Mouse (Mus musculus): ENCODE measurements at regions not wholly inside any gene's neighbourhood (a gene's known extent, or its start where the extent isn't known, plus 50 kb on each side); places are given as distances from the start of the nearest gene placed in this dataset.
"Not testable (repeated sequence)": the region's sequence is repeated elsewhere in the genome, so short reads cannot be mapped to it uniquely, and the experiment has no call there.

DNA sequence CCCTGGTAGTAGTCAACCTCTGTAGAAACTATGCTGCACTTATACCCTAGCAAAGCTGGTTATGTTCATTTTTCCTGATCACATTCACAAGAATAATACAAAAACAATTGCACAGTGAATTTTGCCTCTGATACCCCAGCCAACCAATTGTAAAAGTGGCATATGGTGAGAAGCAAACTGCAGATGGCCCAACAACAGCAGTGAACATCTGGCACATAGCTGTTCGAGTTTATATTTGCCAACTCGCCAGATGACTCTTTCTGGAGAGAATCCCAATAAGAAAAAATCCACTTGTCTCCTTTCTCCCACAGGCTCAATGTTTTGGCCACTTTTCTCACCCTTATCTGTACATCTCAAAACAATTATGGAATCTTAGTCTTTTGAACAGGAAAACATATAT, 196.5 kb upstream of the Grik2 start:
- peak; percentile 1 to 4 for DNase-seq (ENCODE audit: low spot score in 2 of 2)

DNA sequence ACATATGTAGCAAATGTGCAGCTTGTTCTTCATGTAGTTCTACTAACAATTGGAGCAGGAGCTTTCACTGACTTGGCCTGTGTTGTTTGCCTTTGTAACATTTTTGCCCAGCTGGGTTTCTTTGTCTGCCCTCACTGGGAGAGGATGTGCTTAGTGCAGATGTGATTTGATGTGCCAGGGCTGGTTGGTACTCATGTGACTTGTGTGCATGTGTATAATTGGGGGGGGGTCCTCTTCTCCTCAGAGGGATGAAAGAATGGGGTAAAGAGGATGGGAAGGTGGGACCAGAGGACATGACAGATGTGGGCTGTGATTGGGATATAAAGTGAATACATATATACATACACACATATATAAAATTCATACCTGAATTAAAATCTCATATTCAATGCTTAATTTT, 163.9 kb upstream of the Grik2 start:
- no peak for DNase-seq (ENCODE audit: low spot score in 2 of 2)

DNA sequence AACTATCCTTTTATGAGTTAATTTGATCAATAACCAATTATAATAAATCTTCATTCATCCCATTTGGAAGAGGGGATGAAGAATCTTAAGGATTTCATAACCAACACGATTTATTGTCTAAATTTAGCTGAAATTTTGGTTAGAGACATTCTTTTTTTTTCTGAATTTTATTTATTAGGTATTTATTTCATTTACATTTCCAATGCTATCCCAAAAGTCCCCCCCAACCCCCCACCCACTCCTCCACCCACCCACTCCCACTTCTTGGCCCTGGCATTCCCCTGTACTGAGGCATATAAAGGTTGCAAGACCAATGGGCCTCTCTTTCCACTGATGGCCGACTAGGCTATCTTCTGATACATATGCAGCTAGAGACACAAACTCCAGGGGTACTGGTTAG, 148.7 kb upstream of the Grik2 start:
- DNase-seq (ENCODE audit: low spot score in 2 of 2): not testable (repeated sequence)

DNA sequence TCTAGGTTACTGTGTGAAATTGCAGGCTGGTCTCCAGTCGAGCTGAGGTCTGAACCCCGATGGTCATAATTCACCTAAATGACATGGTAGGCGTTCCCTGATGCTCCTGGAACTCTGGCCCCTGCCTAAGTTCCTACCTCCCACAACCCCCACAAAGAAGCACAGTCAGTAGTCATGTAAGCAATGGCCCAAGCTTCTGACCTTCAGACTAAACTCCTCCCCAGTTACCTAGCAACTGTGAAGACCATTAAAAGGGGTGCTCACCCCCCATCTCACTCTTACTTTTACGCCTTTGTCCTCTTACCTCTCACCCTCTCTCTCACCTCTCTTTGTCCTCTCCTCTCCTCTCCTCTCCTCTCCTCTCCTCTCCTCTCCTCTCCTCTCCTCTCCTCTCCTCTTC, 120.6 kb upstream of the Grik2 start:
- DNase-seq (ENCODE audit: low spot score in 2 of 2): not testable (repeated sequence)

DNA sequence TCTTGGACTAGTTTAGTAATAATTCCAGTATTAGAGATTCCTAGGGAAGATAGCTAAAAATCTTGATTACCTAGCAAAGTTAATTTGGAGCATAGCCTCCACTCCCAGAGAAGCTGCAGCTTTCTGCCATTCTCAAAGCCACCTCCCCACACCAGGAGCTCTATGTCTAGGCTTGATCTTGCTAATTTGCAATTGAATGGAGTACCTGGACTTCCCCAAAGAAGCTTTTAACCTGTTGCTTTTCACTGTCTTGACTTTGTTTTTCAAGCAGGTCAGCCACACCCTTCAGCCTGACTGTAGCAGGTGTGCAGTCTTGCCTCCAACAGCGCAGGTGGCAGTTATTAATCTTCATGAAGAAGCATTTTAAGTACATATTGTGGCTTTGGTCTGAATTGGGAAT, 119.6 kb upstream of the Grik2 start:
- DNase-seq (ENCODE audit: low spot score in 2 of 2): not testable (repeated sequence)

DNA sequence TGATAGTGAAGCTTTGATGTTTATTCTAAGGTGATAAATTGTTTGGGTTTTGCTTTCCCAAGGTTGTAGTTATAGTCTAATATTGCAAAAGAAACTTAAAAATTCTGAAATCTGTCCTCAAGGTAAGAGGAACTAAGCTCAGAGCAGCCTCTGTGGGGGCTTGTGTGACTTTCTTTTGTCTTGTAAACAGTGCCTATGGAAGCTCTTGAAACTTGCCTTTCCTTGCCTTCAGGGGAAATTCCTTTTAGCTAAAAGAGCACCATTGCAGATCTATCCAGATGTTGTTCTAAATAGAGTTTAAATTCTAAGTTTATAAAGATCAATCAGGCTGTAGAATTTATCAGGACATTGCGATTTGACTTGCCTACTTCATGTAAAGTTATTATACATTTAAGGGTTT, 116.1 kb upstream of the Grik2 start:
- not testable (repeated sequence) for DNase-seq (ENCODE audit: low spot score in 2 of 2)

DNA sequence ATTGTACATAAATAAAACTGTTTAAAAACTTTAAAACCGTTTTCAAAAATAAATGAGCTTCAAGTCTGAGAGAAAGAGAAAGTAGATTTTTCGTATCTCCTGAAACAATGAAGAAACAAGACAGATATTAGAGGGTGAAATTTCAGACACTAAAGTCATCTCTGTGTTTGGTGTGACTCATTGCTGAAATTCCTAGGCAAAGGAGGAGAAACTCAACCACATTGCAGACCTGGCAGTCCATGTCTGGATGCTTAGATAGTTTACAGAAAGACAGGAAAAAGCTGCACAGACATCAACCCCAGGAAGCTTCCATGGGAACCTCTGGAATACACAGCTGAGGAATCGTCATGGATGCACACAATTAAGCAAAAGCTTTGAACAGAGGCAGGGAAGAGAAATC, 106.9 kb upstream of the Grik2 start:
- DNase-seq (ENCODE audit: low spot score in 2 of 2): no peak

DNA sequence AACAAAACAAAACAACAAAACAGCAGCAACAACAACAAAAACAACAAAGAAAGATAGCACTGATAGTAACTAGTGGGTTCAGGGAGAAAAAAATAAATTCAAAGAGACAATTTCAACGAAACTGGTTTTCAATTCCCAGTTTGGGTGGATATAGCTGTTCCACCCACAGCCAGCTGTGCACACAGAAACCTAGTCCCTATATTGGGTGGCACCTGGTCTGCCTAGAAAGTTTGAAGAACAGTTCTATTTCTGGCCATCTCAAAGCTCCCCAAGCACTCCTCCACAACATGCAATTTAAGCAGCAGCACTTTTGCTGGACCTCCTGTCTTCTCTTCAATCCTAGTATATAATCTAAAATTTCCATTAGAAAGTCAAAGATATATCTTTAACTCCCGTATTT, 95.5 kb upstream of the Grik2 start:
- peak; percentile 7 to 47 for DNase-seq (ENCODE audit: low spot score in 2 of 2)

DNA sequence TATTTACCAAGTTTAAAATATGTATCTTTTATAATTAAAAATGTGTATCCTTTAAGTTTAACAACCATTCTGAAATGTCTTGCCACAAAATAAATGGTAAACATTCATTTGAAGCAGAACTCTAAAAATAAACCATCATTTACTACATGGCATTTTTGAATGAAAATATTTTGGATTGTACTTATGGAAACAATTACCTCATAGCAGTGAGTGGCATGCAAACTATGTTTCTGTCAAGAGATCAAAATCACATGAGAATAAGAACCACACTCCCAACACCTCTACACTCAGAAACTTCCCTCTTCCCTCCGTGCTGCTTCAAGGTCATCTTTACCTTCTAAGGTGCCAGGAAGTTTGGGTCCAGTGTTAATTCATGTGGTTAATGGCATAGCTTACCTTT, 94.9 kb upstream of the Grik2 start:
- DNase-seq (ENCODE audit: low spot score in 2 of 2): no peak

DNA sequence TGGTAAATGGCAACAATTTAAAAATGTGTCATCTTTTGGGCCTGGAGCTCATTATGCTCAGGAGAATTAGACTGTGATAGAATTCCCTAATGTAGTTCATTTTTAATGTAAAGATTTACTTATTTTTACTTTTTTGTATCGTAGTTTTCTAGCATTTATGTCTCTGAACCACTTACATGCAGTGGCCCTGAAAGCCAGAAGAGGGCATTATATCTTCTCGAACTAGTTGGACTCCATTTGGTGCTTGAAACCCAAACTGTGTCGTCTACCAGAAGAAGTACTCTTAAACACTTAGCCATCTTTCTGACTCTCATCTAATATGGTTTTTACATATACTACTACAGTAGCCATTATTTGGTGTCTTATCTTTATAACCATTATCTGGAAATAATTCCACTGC, 75.2 kb upstream of the Grik2 start:
- DNase-seq (ENCODE audit: low spot score in 2 of 2): no peak

DNA sequence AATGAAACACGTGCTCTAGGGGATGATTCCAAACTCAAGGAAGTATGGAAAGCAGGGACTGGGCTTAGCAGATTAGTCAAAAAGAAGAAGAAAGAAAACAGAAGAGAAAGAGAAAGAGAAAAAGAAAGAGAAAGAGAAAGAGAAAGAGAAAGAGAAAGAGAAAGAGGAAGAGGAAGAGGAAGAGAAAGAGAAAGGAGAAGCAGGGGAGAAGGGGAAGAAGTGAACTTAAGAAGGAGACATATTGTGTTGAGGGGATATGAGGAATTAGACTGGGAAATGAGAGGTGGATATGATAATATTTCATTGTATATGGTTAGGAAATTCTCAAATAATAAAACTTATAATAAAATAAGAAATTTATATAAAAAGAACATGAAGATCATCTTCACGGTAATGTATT, 59.1 kb upstream of the Grik2 start:
- no peak for DNase-seq (ENCODE audit: low spot score in 2 of 2)

DNA sequence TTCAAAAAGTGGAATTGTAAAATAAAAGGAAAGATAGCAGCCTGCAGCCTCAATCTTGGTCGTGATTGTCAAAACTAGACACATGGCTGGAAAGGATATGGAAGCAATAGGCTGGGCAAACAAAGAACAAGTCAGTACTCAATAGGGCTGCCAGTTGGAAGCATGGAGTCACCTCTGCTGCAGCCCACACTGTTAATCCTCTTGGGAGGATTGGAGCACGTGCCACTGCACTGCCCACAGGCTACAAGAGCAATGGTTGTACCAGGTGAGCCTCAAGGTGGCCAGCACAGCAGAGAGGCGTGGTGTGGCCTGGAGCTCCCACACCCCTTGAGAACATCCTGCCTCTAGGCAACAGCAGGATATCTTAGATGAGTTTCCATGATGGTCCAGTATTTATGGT, 55.7 kb upstream of the Grik2 start:
- no peak for DNase-seq (ENCODE audit: low spot score in 2 of 2)

Data from right cerebral cortex, postnatal 36 days (tissue).